Mouse (Mus musculus) liver, embryonic 12.5 days (tissue): ENCODE data around the gene Fmnl1. TPM values are rescaled to one million over a fixed set of nuclear protein-coding genes. Genes with fewer than 3 reads are reported as not detected.

Experiments used
- ATAC-seq: fragments of 200-750 bp; cut with Nextera tagmentation; 2 replicates; pipeline ENCODE4 v1.8.0; 2017; ENCODE audit warnings: moderate number of reproducible peaks, mild to moderate bottlenecking, moderate library complexity
- H3K27ac ChIP-seq: fragments of 300-500 bp; sonication (generic); 2 replicates; pipeline ENCODE4 v1.5.1; 2016; ENCODE audit warnings: mild to moderate bottlenecking
- H3K27me3 ChIP-seq: fragments of 300-500 bp; sonication (generic); replicated peaks from 2 replicates; pipeline ENCODE4 v1.6.1; 2016; ENCODE audit warnings: mild to moderate bottlenecking, moderate library complexity
- H3K36me3 ChIP-seq: fragments of 300-500 bp; sonication (generic); 2 replicates; pipeline ENCODE4 v1.6.1; 2016; ENCODE audit warnings: mild to moderate bottlenecking, moderate library complexity
- H3K4me1 ChIP-seq: fragments of 300-500 bp; sonication (generic); 2 replicates; pipeline ENCODE4 v1.6.1; 2016
- H3K4me2 ChIP-seq: fragments of 300-500 bp; sonication (generic); 2 replicates; pipeline ENCODE4 v1.6.1; 2016; ENCODE audit warnings: mild to moderate bottlenecking, moderate library complexity
- H3K4me3 ChIP-seq: fragments of 300-500 bp; sonication (generic); 2 replicates; pipeline ENCODE4 v1.5.1; 2016; ENCODE audit warnings: mild to moderate bottlenecking, moderate library complexity
- H3K9ac ChIP-seq: fragments of 300-500 bp; sonication (generic); 2 replicates; pipeline ENCODE4 v1.6.1; 2016; ENCODE audit warnings: mild to moderate bottlenecking, moderate library complexity
- H3K9me3 ChIP-seq: fragments of 300-500 bp; sonication (generic); replicated peaks from 2 replicates; pipeline ENCODE4 v1.6.1; 2016; ENCODE audit warnings: mild to moderate bottlenecking, moderate library complexity
- WGBS: fragments of 180-500 bp; shearing (Covaris S2); methylation state at CpG from one replicate; pipeline ENCODE4 v1.1.7; 2016; ENCODE audit not compliant: insufficient replicate concordance; 5-methylcytosine and 5-hydroxymethylcytosine counted together
- polyA plus RNA-seq: library from polyadenylated mRNA; unstranded; fragments of >200 nt; fragmentation: Nextera tagmentation; extraction: Ambion mirVana; gene quantifications from 2 replicates; pipeline ENCODE4 v1.2.1, GENCODE M21; 2016

Fmnl1 gene
- polyA plus RNA-seq: 5.2 and 5.7 TPM in 2 replicates

DNA sequence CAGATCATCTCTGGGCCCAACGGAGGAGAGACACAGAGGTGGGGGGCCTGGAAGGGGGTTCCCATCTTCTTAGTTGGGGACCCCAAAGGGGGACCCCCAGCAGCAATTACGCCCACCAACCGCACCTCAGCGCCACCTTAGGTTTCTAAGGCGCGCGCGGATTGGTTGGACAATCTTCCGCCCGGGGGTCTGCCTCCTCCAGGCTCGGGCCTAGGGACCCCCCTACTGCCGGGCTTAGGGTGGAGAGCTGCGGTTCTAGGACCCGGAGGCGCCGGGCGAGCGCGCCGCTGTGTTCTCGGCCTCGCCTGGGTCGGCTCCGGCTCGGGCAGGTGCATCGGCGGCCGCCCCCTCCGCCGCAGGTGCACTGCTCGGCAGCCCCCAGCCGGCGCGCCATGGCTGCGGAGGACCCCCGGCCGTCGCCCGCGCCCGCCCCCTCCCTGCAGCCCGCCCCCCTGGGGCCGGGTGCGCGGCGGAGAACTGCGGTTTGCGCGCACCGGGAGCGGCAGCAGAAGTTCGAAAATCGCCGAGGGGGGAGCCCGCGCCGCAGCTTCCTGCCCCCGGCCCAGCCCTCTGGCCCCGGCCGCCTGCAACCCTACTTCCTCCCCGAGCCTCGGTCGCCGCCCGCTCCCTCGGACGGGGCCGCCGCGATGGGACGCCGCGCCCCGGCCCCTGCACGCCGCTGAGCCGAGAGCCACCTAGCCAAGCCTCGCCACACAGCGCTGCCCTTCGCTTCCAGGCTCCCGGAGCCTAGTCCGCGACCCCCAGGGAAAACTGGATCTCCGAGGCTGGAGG lies at the start of gene Fmnl1:
Fmnl1 (plus strand) TSS at position 614 of the 792 bp plus-strand sequence.
- under 1% methylated on average over 56 of the region's 84 CpGs for WGBS
- Histone ChIP-seq H3K27me3 (peaks cover 52% of the 10 kb centered on the region), H3K27ac (0 out of 2 replicates have a peak within 1 kb of the TSS, but pooled peaks have one; percentile 11), H3K9ac (peak within 1 kb of the TSS; percentile 53), H3K4me1 (peaks cover 51% of the 10 kb centered on the region), H3K4me2 (peak within 1 kb of the TSS; percentile 80), H3K36me3 (no peaks in the 10 kb centered on the region), H3K9me3 (0 out of 2 replicates have a peak, but pooled peaks cover 5% of the 10 kb centered on the region), H3K4me3 (peak within 1 kb of the TSS; percentile 59)
- no peak for ATAC-seq

DNA sequence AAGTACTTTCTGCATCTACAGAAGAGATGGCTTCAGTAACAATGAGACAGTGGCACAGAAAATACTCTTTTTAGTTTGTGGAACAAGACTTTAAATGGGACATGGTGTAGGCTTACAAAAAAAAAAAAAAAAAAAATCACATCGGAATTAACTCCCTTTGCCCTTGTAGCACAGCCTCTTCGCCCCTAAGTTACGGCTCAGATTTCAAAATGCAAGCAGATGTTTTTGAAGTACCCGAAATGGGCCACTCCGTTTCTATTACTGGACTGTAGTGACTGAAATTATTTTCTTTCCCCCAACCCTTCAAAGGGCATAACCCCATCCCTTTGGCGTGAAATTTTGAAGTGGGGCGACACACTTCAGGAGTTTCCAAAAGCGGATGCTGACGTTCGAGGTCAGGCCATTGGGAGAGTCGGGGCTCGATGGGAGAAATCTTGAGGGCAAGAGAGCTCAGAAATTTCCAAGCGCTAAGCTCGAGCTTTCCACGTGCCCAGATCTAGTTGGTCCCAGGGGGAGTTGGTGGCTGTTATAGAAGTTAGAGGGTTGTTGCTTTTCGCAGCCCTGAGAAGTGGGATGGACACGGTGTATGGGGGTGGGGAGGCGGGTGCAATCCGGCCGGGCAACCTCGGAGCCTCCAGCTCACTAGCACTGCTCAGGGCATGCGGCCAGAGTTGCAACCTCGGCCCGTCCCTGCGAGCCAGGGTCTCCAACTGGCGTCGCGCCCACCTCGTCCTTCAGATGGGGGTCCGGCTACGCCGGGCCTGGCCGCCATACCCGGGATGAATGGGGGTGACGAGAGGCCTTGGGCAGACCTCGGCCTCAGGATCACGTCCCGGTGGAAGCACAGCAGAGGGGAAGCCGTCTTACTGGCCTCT lies 39.0 kb upstream of the Fmnl1 start, which contains the start of gene Hexim2:
Hexim2 (plus strand) TSS at position 729 of the 875 bp plus-strand sequence.
- peaks cover 58% of the 10 kb centered on the region for H3K4me1 ChIP-seq
- peak; percentile 38 for ATAC-seq

GRCm38 (mm10) chr11:103132576-103133455 lies 38.1 kb upstream of the Fmnl1 start:
- H3K27ac ChIP-seq: peak overlapping the region; percentile 96
- peak; percentile 86 for ATAC-seq
- peak overlapping the region; percentile 81 for H3K4me2 ChIP-seq
- peaks cover 61% of the 10 kb centered on the region for H3K4me1 ChIP-seq
- no peaks in the 10 kb centered on the region for H3K9me3 ChIP-seq
- WGBS: under 1% methylated on average over 56 of the region's 58 CpGs
- no peaks in the 10 kb centered on the region for H3K27me3 ChIP-seq
- peak overlapping the region; percentile 97 for H3K4me3 ChIP-seq
- peak overlapping the region; percentile 100 for H3K9ac ChIP-seq
- peaks cover 4% of the 10 kb centered on the region; the same call in 1 of the 2 replicates for H3K36me3 ChIP-seq

More for the DNA sequence above, 39.0 kb upstream of the Fmnl1 start, which contains the start of gene Hexim2:
- Histone ChIP-seq H3K9me3 (no peaks in the 10 kb centered on the region), H3K9ac (peak within 1 kb of the TSS; percentile 100), H3K4me3 (peak within 1 kb of the TSS; percentile 97), H3K36me3 (peaks cover 4% of the 10 kb centered on the region; the same call in 1 of the 2 replicates), H3K27ac (peak within 1 kb of the TSS; percentile 96), H3K4me2 (peak within 1 kb of the TSS; percentile 81), H3K27me3 (no peaks in the 10 kb centered on the region)
- 1% methylated on average over 39 of the region's 39 CpGs for WGBS

DNA sequence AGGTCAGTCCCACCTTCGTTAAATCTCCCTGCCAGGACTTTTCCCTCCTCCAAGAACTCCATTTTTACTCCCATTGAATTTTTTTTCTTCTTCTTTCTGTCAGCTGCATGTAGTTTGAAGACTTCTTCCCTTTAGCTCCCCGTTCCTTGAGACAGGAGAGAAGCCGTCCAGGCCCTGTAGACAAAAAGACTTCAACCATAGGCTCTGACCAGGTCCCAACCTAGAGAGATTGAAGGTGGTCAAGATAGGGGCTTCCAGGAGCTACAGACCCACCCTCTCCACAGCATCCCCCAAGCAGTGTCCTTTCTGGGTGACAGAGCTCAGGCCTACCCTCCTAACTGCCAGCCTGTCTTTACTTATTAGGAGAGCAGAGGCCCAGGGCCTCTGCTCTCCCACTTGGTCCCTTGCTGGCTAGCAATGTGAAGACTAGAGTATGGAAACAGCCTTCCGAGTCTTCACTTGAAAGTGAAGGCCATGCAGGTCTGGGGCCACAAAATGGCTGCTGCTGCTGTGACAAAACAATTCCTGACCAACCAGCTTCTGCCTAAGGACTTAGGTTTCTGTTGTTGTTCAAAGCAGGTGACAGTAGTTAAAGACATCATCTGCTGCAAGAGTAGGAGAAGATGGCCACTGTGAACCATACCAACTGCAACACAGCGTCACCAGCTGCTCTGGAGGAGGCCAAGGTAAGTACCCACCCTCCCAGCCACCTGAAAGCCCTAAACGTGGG lies 37.3 kb upstream of the Fmnl1 start:
- Histone ChIP-seq H3K27me3 (no peaks in the 10 kb centered on the region), H3K36me3 (peaks cover 10% of the 10 kb centered on the region), H3K4me3 (peak overlapping the region; percentile 54), H3K27ac (peak overlapping the region; percentile 96), H3K9ac (peak overlapping the region; percentile 100), H3K4me2 (peak overlapping the region; percentile 81), H3K4me1 (peaks cover 61% of the 10 kb centered on the region), H3K9me3 (no peaks in the 10 kb centered on the region)
- WGBS: 38% methylated on average over 6 of the region's 6 CpGs
- ATAC-seq: peak; percentile 13

DNA sequence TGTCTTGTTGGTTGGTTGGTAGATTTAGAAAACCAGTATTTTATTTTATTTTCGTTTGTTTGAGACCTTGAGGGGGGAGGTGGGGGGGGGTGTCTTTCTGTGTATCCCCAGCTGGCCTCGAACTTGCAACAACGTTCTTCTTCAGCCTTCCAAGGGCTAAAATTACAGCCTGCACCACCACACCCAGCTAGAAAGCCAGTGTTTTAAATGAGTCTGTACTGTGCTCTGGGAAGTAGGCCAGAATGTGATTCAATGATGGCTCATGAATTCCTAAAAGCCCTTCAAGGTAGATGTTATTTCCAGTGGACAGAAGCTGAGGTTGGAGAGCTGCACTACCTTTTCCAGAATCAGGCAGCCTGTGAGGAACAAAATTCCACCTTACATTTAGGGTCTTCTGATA lies 36.7 kb upstream of the Fmnl1 start:
- Histone ChIP-seq H3K27me3 (no peaks in the 10 kb centered on the region), H3K4me3 (peak overlapping the region; percentile 54), H3K4me2 (peak overlapping the region; percentile 81), H3K9ac (peak overlapping the region; percentile 100), H3K9me3 (no peaks in the 10 kb centered on the region), H3K4me1 (peaks cover 61% of the 10 kb centered on the region), H3K27ac (peak overlapping the region; percentile 96), H3K36me3 (peaks cover 16% of the 10 kb centered on the region)
- 38% methylated on average over 3 of the region's 3 CpGs for WGBS
- ATAC-seq: no peak

GRCm38 (mm10) chr11:103136039-103136577 lies 34.8 kb upstream of the Fmnl1 start:
- Histone ChIP-seq H3K4me3 (peak overlapping the region; percentile 54), H3K4me1 (peaks cover 59% of the 10 kb centered on the region), H3K9ac (peak overlapping the region; percentile 100), H3K27me3 (no peaks in the 10 kb centered on the region), H3K36me3 (peaks cover 26% of the 10 kb centered on the region), H3K4me2 (peak overlapping the region; percentile 81), H3K27ac (peak overlapping the region; percentile 96), H3K9me3 (no peaks in the 10 kb centered on the region)
- WGBS: 10% methylated on average over 8 of the region's 8 CpGs
- peak; percentile 36; the same call in 1 of the 2 replicates for ATAC-seq

DNA sequence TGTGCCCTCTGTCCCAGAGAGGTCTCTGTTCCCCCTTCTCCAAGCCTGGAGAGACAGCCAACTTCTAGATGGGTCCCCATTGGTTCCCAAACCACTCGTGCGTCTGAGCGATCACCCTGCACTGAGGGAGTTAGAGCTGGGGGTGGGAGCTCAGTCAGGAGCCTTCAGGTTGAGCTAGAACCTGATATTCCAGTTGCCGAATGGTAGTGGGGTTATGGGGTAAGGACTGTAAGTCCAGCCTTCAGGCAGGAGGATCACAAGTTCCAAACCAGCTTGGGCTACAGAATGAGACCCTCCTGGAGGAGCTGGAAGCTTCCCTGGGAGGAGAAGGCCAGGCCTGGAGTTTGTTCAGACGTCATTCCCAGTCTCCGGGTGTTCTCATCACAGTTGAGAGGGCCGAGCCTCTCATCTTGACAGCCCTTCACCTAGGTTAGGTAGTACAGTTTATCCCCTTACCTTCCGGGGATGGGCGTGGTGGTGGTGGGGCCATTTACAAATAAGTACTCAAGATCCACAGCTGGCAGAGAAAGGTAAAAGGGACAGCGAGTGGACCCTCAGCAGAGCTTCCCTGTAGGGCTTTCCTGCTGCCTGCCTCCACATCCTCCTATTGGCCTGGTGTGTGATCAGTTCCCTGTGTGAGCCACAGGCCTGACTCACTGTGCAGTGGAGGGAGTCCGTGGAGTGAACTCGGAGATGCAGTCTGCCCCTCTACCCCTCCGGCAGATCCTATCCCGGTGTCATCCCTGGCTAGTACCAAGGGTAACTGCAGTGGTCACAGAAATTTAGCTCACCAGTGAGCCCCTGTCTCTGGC lies 30.8 kb upstream of the Fmnl1 start:
- Histone ChIP-seq H3K4me2 (no peak overlapping the region), H3K4me3 (no peak overlapping the region), H3K27ac (peak overlapping the region; percentile 58), H3K9me3 (no peaks in the 10 kb centered on the region), H3K4me1 (peaks cover 69% of the 10 kb centered on the region), H3K9ac (no peak overlapping the region), H3K27me3 (no peaks in the 10 kb centered on the region), H3K36me3 (peaks cover 26% of the 10 kb centered on the region)
- no peak for ATAC-seq
- WGBS: 73% methylated on average over 14 of the region's 14 CpGs

GRCm38 (mm10) chr11:103140763-103141100 lies 30.2 kb upstream of the Fmnl1 start:
- H3K27me3 ChIP-seq: no peaks in the 10 kb centered on the region
- H3K9me3 ChIP-seq: no peaks in the 10 kb centered on the region
- WGBS: 63% methylated on average over 6 of the region's 6 CpGs
- peaks cover 67% of the 10 kb centered on the region for H3K4me1 ChIP-seq
- ATAC-seq: no peak
- H3K9ac ChIP-seq: no peak overlapping the region
- H3K4me3 ChIP-seq: no peak overlapping the region
- peaks cover 26% of the 10 kb centered on the region for H3K36me3 ChIP-seq
- no peak overlapping the region for H3K4me2 ChIP-seq
- peak overlapping the region; percentile 58 for H3K27ac ChIP-seq

DNA sequence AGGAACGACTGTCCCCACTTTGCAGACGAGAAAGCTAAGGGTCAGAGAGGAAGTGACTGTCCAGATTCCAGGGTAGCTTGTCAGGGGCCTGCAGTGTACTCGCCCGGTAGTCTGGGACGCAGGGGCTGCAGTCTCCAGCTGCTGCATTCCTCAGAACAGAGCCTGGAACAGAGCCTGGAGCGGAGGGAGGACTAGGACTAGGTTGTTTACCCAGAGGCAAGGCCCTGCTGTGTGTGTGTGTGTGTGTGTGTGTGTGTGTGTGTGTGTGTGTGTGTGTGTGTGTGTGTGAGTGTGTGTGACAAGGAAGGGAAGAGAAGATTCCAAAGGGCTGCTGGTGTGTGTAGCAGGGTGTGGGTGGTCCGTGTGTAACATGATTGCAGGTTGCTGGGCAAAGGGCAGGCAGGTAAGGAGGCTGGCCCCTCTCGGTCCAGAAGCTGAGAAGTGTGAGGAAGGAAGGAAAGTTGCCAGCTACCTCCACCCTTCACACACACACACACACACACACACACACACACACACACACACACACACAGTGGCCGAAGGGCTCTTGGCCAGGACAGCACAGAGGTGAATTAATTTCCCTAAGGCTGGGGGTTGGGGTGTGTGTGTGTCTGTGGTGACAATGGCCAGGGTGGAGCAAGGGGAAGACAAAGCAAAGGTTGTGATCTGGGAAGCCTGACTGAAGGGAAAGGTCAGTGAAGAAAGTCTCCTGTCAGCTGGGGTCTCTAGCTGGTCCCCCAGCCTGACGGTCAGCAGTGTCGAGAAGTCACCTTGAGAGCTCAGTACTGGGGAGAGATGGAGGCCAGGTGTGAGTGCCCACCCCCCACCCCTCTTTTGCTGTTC lies 29.6 kb upstream of the Fmnl1 start:
- 46% methylated on average over 11 of the region's 11 CpGs for WGBS

More for the DNA sequence above, 29.6 kb upstream of the Fmnl1 start:
- Histone ChIP-seq H3K4me2 (no peak overlapping the region), H3K4me3 (no peak overlapping the region), H3K27me3 (no peaks in the 10 kb centered on the region), H3K27ac (peak overlapping the region; percentile 58), H3K36me3 (peaks cover 26% of the 10 kb centered on the region), H3K9ac (no peak overlapping the region), H3K9me3 (no peaks in the 10 kb centered on the region), H3K4me1 (peaks cover 62% of the 10 kb centered on the region)
- no peak for ATAC-seq
